Mouse (Mus musculus) hindbrain, embryonic 16.5 days (tissue): ENCODE data around the gene Slc7a6os. TPM values are rescaled to one million over a fixed set of nuclear protein-coding genes. Genes with fewer than 3 reads are reported as not detected.

Experiments used
- polyA plus RNA-seq: library from polyadenylated mRNA; unstranded; fragments of >200 nt; fragmentation: Nextera tagmentation; extraction: Ambion mirVana; gene quantifications from 2 replicates; pipeline ENCODE4 v1.2.1, GENCODE M21; 2015

Slc7a6os gene
- polyA plus RNA-seq, 1 experiment from 2014 or later: 29.9 TPM

Other genes with a start within 250 kb of the Slc7a6os start
- 14.6 and 17.1 TPM in 2 replicates for gene Slc12a4, start 244.8 kb downstream of the Slc7a6os start, polyA plus RNA-seq
- not detected in 2 replicates for gene Dpep3, start 231.5 kb downstream of the Slc7a6os start, polyA plus RNA-seq
- 30.3 and 31.8 TPM in 2 replicates for gene Dus2, start 219.6 kb downstream of the Slc7a6os start, polyA plus RNA-seq
- gene Dpep2nb, start 205.0 kb downstream of the Slc7a6os start, polyA plus RNA-seq: not detected in 2 replicates
- gene Ddx28, start 199.1 kb downstream of the Slc7a6os start, polyA plus RNA-seq: 20.3 and 22.1 TPM in 2 replicates
- gene Nfatc3, start 152.1 kb downstream of the Slc7a6os start, polyA plus RNA-seq: 2.1 and 2.6 TPM in 2 replicates
- 0.18 and 0.27 TPM in 2 replicates for gene Esrp2, start 74.0 kb downstream of the Slc7a6os start, polyA plus RNA-seq
- gene Pla2g15, start 60.5 kb downstream of the Slc7a6os start, polyA plus RNA-seq: 23.5 and 24.2 TPM in 2 replicates
- gene Slc7a6, start 42.1 kb downstream of the Slc7a6os start, polyA plus RNA-seq: 35.7 and 47.9 TPM in 2 replicates
- gene Prmt7, start within 50 bp of the Slc7a6os start, polyA plus RNA-seq: 64.7 and 64.8 TPM in 2 replicates
- 55.0 and 63.4 TPM in 2 replicates for gene Smpd3, start 127.1 kb upstream of the Slc7a6os start, polyA plus RNA-seq
- gene Zfp90, start 204.4 kb upstream of the Slc7a6os start, polyA plus RNA-seq: 39.8 and 40.9 TPM in 2 replicates